Mouse (Mus musculus) kidney, embryonic 16.5 days (tissue): ENCODE measurements at regions not wholly inside any gene's neighbourhood (a gene's known extent, or its start where the extent isn't known, plus 50 kb on each side); places are given as distances from the start of the nearest gene placed in this dataset.
"Not testable (repeated sequence)": the region's sequence is repeated elsewhere in the genome, so short reads cannot be mapped to it uniquely, and the experiment has no call there.

Source experiments
- ATAC-seq: fragments of 200-750 bp; cut with Nextera tagmentation; 2 replicates; pipeline ENCODE4 v1.8.0; 2017; ENCODE audit warnings: moderate TSS enrichment; ENCODE audit not compliant: low FRiP score, low TSS enrichment
- H3K27ac ChIP-seq: fragments of 300-500 bp; sonication (generic); 2 replicates; pipeline ENCODE4 v1.5.1; 2014; ENCODE audit warnings: low read length
- H3K27me3 ChIP-seq: fragments of 300-500 bp; sonication (generic); 2 replicates; pipeline ENCODE4 v1.6.1; 2014; ENCODE audit warnings: low read length, control low read depth, mixed read lengths; ENCODE audit not compliant: insufficient read depth
- H3K36me3 ChIP-seq: fragments of 300-500 bp; sonication (generic); 2 replicates; pipeline ENCODE4 v1.6.1; 2014; ENCODE audit warnings: low read length, control low read depth, mixed read lengths; ENCODE audit not compliant: insufficient read depth
- H3K4me1 ChIP-seq: fragments of 300-500 bp; sonication (generic); 2 replicates; pipeline ENCODE4 v1.6.1; 2014; ENCODE audit warnings: low read length, control low read depth, mixed read lengths; ENCODE audit not compliant: insufficient read depth
- H3K4me2 ChIP-seq: fragments of 300-500 bp; sonication (generic); replicated peaks from 2 replicates; pipeline ENCODE4 v1.6.1; 2014; ENCODE audit warnings: low read depth, low read length
- H3K4me3 ChIP-seq: fragments of 300-500 bp; sonication (generic); 2 replicates; pipeline ENCODE4 v1.5.1; 2014; ENCODE audit warnings: mild to moderate bottlenecking, low read length
- H3K9ac ChIP-seq: fragments of 300-500 bp; sonication (generic); replicated peaks from 2 replicates; pipeline ENCODE4 v1.6.1; 2014; ENCODE audit warnings: low read length
- H3K9me3 ChIP-seq: fragments of 300-500 bp; sonication (generic); 2 replicates; pipeline ENCODE4 v1.6.1; 2016; ENCODE audit warnings: low read length, control low read depth
- WGBS: fragments of 180-500 bp; shearing (Covaris S2); extraction: QIAGEN DNeasy Blood & Tissue Kit; methylation state at CpG from one replicate; pipeline ENCODE4 v1.1.7; 2014; 5-methylcytosine and 5-hydroxymethylcytosine counted together

- Histone ChIP-seq H3K27ac (no peak overlapping the region), H3K4me2 (no peak overlapping the region), H3K9ac (no peak overlapping the region), H3K4me1 (no peaks in the 10 kb centered on the region), H3K4me3 (no peak overlapping the region), H3K27me3 (no peaks in the 10 kb centered on the region), H3K36me3 (no peaks in the 10 kb centered on the region), H3K9me3 (no peaks in the 10 kb centered on the region)
- ATAC-seq, result no peak
- WGBS, result 58% methylated on average over 3 of the region's 3 CpGs
These were observed 67.8 kb downstream of the 4933415F23Rik start for GRCm38 (mm10) chr1:23034271-23034670.

- H3K36me3 ChIP-seq, result no peaks in the 10 kb centered on the region
- H3K4me1 ChIP-seq, result no peaks in the 10 kb centered on the region
- ATAC-seq, result no peak
- H3K27ac ChIP-seq, result no peak overlapping the region
- H3K27me3 ChIP-seq, result no peaks in the 10 kb centered on the region
- H3K9ac ChIP-seq, result no peak overlapping the region
- H3K4me3 ChIP-seq, result no peak overlapping the region
- no peaks in the 10 kb centered on the region for H3K9me3 ChIP-seq
- WGBS, result 92% methylated on average over 3 of the region's 3 CpGs
- no peak overlapping the region for H3K4me2 ChIP-seq
These were observed 78.5 kb downstream of the 4933415F23Rik start for GRCm38 (mm10) chr1:23023536-23023935.

GRCm38 (mm10) chr1:23007784-23008490, 94.1 kb downstream of the 4933415F23Rik start:
- Histone ChIP-seq H3K27ac (no peak overlapping the region), H3K9me3 (no peaks in the 10 kb centered on the region), H3K4me2 (no peak overlapping the region), H3K4me3 (no peak overlapping the region), H3K4me1 (no peaks in the 10 kb centered on the region), H3K9ac (no peak overlapping the region), H3K27me3 (no peaks in the 10 kb centered on the region), H3K36me3 (no peaks in the 10 kb centered on the region)
- WGBS, result 73% methylated on average over 5 of the region's 5 CpGs
- ATAC-seq, result no peak

GRCm38 (mm10) chr1:23004882-23005281, 97.2 kb downstream of the 4933415F23Rik start:
- Histone ChIP-seq H3K9ac (no peak overlapping the region), H3K27ac (no peak overlapping the region), H3K4me2 (no peak overlapping the region), H3K4me3 (no peak overlapping the region), H3K9me3 (no peaks in the 10 kb centered on the region), H3K4me1 (no peaks in the 10 kb centered on the region), H3K36me3 (no peaks in the 10 kb centered on the region), H3K27me3 (no peaks in the 10 kb centered on the region)
- ATAC-seq, result no peak
- 93% methylated on average over 5 of the region's 5 CpGs for WGBS

GRCm38 (mm10) chr1:22996665-22997064, 105.4 kb downstream of the 4933415F23Rik start:
- H3K9me3 ChIP-seq, result no peaks in the 10 kb centered on the region
- H3K4me3 ChIP-seq, result no peak overlapping the region
- 74% methylated on average over 2 of the region's 2 CpGs for WGBS
- no peak overlapping the region for H3K9ac ChIP-seq
- H3K36me3 ChIP-seq, result no peaks in the 10 kb centered on the region
- H3K27ac ChIP-seq, result no peak overlapping the region
- no peaks in the 10 kb centered on the region for H3K4me1 ChIP-seq
- ATAC-seq, result no peak
- H3K27me3 ChIP-seq, result no peaks in the 10 kb centered on the region
- H3K4me2 ChIP-seq, result no peak overlapping the region

GRCm38 (mm10) chr1:22989521-22990221, 112.4 kb downstream of the 4933415F23Rik start:
- no peak overlapping the region for H3K27ac ChIP-seq
- H3K4me3 ChIP-seq, result no peak overlapping the region
- H3K36me3 ChIP-seq, result no peaks in the 10 kb centered on the region
- no peak overlapping the region for H3K9ac ChIP-seq
- no peak for ATAC-seq
- H3K4me2 ChIP-seq, result no peak overlapping the region
- no peaks in the 10 kb centered on the region for H3K4me1 ChIP-seq
- H3K9me3 ChIP-seq, result no peaks in the 10 kb centered on the region
- no peaks in the 10 kb centered on the region for H3K27me3 ChIP-seq
- 63% methylated on average over 7 of the region's 7 CpGs for WGBS

GRCm38 (mm10) chr1:22987521-22987920, 114.5 kb downstream of the 4933415F23Rik start:
- Histone ChIP-seq H3K9me3 (no peaks in the 10 kb centered on the region), H3K27me3 (no peaks in the 10 kb centered on the region), H3K36me3 (no peaks in the 10 kb centered on the region), H3K4me2 (no peak overlapping the region), H3K4me1 (no peaks in the 10 kb centered on the region), H3K27ac (no peak overlapping the region), H3K4me3 (no peak overlapping the region), H3K9ac (no peak overlapping the region)
- no peak for ATAC-seq
- WGBS, result 80% methylated on average over 2 of the region's 2 CpGs

GRCm38 (mm10) chr1:22984276-22984675, 117.8 kb downstream of the 4933415F23Rik start:
- not testable (repeated sequence) for H3K27ac ChIP-seq, H3K4me2 ChIP-seq, H3K9me3 ChIP-seq, H3K36me3 ChIP-seq, ATAC-seq, H3K4me3 ChIP-seq, H3K9ac ChIP-seq, H3K4me1 ChIP-seq, H3K27me3 ChIP-seq

- H3K4me1 ChIP-seq, result no peaks in the 10 kb centered on the region
- no peak overlapping the region for H3K4me3 ChIP-seq
- H3K9ac ChIP-seq, result no peak overlapping the region
- H3K27me3 ChIP-seq, result no peaks in the 10 kb centered on the region
- no peaks in the 10 kb centered on the region for H3K36me3 ChIP-seq
- 60% methylated on average over 4 of the region's 4 CpGs for WGBS
- no peaks in the 10 kb centered on the region for H3K9me3 ChIP-seq
- ATAC-seq, result peak; percentile 63; the same call in 1 of the 2 replicates
- H3K4me2 ChIP-seq, result no peak overlapping the region
- no peak overlapping the region for H3K27ac ChIP-seq
These were observed 127.1 kb downstream of the 4933415F23Rik start for GRCm38 (mm10) chr1:22974917-22975316.

- Histone ChIP-seq H3K4me3 (no peak overlapping the region), H3K4me2 (no peak overlapping the region), H3K4me1 (no peaks in the 10 kb centered on the region), H3K9me3 (no peaks in the 10 kb centered on the region), H3K36me3 (no peaks in the 10 kb centered on the region), H3K27ac (no peak overlapping the region), H3K9ac (no peak overlapping the region), H3K27me3 (no peaks in the 10 kb centered on the region)
- ATAC-seq, result no peak
- 70% methylated on average over 1 of the region's 1 CpGs for WGBS
These were observed 138.2 kb upstream of the Rims1 start for GRCm38 (mm10) chr1:22943995-22944394.
